11 mouse cellular contexts compared by ENCODE assay signal in the genomic region with DNA sequence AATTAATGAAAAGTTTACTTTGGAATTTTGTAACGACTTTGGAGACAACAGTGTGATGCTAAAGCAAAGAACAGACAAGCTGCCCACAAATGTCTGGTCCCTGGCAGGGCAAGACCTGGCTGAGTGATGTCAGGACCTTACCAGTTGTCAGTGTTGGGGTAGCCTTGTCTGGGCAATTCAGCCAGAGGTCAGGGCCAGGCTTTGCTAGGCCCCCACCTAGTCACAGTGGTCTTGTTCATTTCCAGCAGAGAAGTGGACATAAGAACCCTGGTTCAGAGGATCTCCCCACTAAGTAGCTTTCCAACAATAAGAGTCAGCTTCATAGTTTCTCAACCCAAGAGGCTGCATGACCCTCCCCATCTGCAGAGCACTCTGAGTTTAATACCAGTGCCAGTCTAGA. TPM values are rescaled to one million over a fixed set of nuclear protein-coding genes. Genes with fewer than 3 reads are reported as not detected.
A peak's percentile ranks its signal among the peaks of the same experiment; 100 is the strongest.
DNase-seq lines count a peak whose midpoint lies in the region; ATAC-seq and TF ChIP-seq lines count a peak whose summit lies in the region.
"Had no signal": no experiment of that assay in that cellular context is flagged by ENCODE, and none has a peak within 500 bp of the region (broad histone marks: within the 10 kb centered on the region; RNA-seq: fewer than 3 reads in every experiment).

No protein-coding gene starts in this region.

- H3K79me2 ChIP-seq in myocyte (ENCODE audit: control insufficient read depth, insufficient read depth) = peaks cover 18% of the 10 kb centered on the region

- TF ChIP-seq CTCF in lung, postnatal 0 days (IDR thresholded peaks at IDR 0.05) = no peak
- no peak for TF ChIP-seq CTCF in intestine, postnatal 0 days (IDR thresholded peaks at IDR 0.05; ENCODE audit: low read depth)

- H3K9me3 ChIP-seq in heart, embryonic 12.5 days (replicated peaks) = no peaks in the 10 kb centered on the region
- H3K9me3 ChIP-seq in lung, embryonic 15.5 days = no peaks in the 10 kb centered on the region
- H3K9me3 ChIP-seq in lung, postnatal 0 days (ENCODE audit: low read length) = no peaks in the 10 kb centered on the region
- no peaks in the 10 kb centered on the region for H3K9me3 ChIP-seq in intestine, postnatal 0 days (ENCODE audit: control insufficient read depth)

- no peak for TF ChIP-seq POLR2A in myocyte (IDR thresholded peaks at IDR 0.05; ENCODE audit: insufficient read length, low read depth)

- ATAC-seq in heart, embryonic 12.5 days (ENCODE audit: insufficient number of reproducible peaks, low FRiP score) = no peak
- no peak for ATAC-seq in lung, embryonic 15.5 days (ENCODE audit: borderline replicate concordance, extremely low read depth, low FRiP score, low TSS enrichment)
- no peak for ATAC-seq in lung, postnatal 0 days
- no peak for ATAC-seq in intestine, postnatal 0 days

- no peaks in the 10 kb centered on the region for H3K27me3 ChIP-seq in heart, embryonic 12.5 days (replicated peaks)
- H3K27me3 ChIP-seq in lung, embryonic 15.5 days = no peaks in the 10 kb centered on the region
- H3K27me3 ChIP-seq in lung, postnatal 0 days (replicated peaks; ENCODE audit: insufficient read depth, low read length) = no peaks in the 10 kb centered on the region
- no peaks in the 10 kb centered on the region for H3K27me3 ChIP-seq in intestine, postnatal 0 days (replicated peaks; ENCODE audit: control insufficient read depth, insufficient read depth, low read length)
- no peaks in the 10 kb centered on the region for H3K27me3 ChIP-seq in myocyte (ENCODE audit: control insufficient read depth, insufficient read depth, insufficient read length)

- H3ac ChIP-seq in myocyte (ENCODE audit: control insufficient read depth, insufficient read length) = peak overlapping the region; percentile 16

- 0 out of 2 replicates have a peak, but pooled peaks cover 3% of the 10 kb centered on the region for H3K36me3 ChIP-seq in heart, embryonic 12.5 days
- H3K36me3 ChIP-seq in lung, embryonic 15.5 days = no peaks in the 10 kb centered on the region
- H3K36me3 ChIP-seq in lung, postnatal 0 days (ENCODE audit: insufficient read depth, low read length) = no peaks in the 10 kb centered on the region
- peaks cover 12% of the 10 kb centered on the region; the same call in 1 of the 2 replicates for H3K36me3 ChIP-seq in intestine, postnatal 0 days (ENCODE audit: control insufficient read depth, insufficient read depth)
- H3K36me3 ChIP-seq in myocyte (ENCODE audit: control insufficient read depth, insufficient read depth) = no peaks in the 10 kb centered on the region

- peaks cover 42% of the 10 kb centered on the region for H3K4me1 ChIP-seq in heart, embryonic 12.5 days (replicated peaks)
- peaks cover 34% of the 10 kb centered on the region for H3K4me1 ChIP-seq in lung, embryonic 15.5 days
- peaks cover 26% of the 10 kb centered on the region for H3K4me1 ChIP-seq in lung, postnatal 0 days (ENCODE audit: insufficient read depth, low read depth, low read length)
- peaks cover 25% of the 10 kb centered on the region for H3K4me1 ChIP-seq in intestine, postnatal 0 days (replicated peaks; ENCODE audit: control insufficient read depth, insufficient read depth, low read length)

- H3K27ac ChIP-seq in heart, embryonic 12.5 days (ENCODE audit: poor library complexity, severe bottlenecking) = no peak overlapping the region
- H3K27ac ChIP-seq in lung, embryonic 15.5 days = peak overlapping the region; percentile 83; the same call in 1 of the 2 replicates
- no peak overlapping the region for H3K27ac ChIP-seq in lung, postnatal 0 days (ENCODE audit: low read length)
- H3K27ac ChIP-seq in intestine, postnatal 0 days (ENCODE audit: low read depth, low read length) = no peak overlapping the region

- WGBS in heart, embryonic 12.5 days = 87% methylated on average over 1 of the region's 1 CpGs
- 65% methylated on average over 1 of the region's 1 CpGs for WGBS in lung, embryonic 15.5 days
- WGBS in lung, postnatal 0 days = 64% methylated on average over 1 of the region's 1 CpGs
- 66% methylated on average over 1 of the region's 1 CpGs for WGBS in intestine, postnatal 0 days

- TF ChIP-seq EP300 in lung, postnatal 0 days (IDR thresholded peaks at IDR 0.05) = no peak

- intact Hi-C loops in heart, postnatal 14 days (cut with DNase I) = loop anchor here (10.0 kb wide), 1 partner anchor 56 kb away; no protein-coding TSS in a partner anchor

- peak overlapping the region; percentile 66 for H3K4me3 ChIP-seq in heart, embryonic 12.5 days
- H3K4me3 ChIP-seq in lung, embryonic 15.5 days = peak overlapping the region; percentile 53; the same call in 1 of the 2 replicates
- no peak overlapping the region for H3K4me3 ChIP-seq in lung, postnatal 0 days (ENCODE audit: low read depth, low read length)
- no peak overlapping the region for H3K4me3 ChIP-seq in intestine, postnatal 0 days (ENCODE audit: low read depth, low read length)
- peak overlapping the region; percentile 53 for H3K4me3 ChIP-seq in myocyte

- no peak for DNase-seq in heart, postnatal 14 days
- DNase-seq in lung, postnatal 0 days (ENCODE audit: low spot score) = no peak
- DNase-seq in thymus, postnatal 0 days (ENCODE audit: low spot score) = no peak
- DNase-seq in urinary bladder, postnatal 14 days (ENCODE audit: low spot score) = no peak
- DNase-seq: gastrocnemius, postnatal 10 days; kidney, postnatal 4 days had no signal

- H3K4me2 ChIP-seq in heart, embryonic 12.5 days = peak overlapping the region; percentile 91
- 0 out of 2 replicates have a peak overlapping the region, but pooled peaks have one; percentile 89 for H3K4me2 ChIP-seq in lung, embryonic 15.5 days
- no peak overlapping the region for H3K4me2 ChIP-seq in lung, postnatal 0 days (replicated peaks; ENCODE audit: low read depth, low read length)
- H3K4me2 ChIP-seq in intestine, postnatal 0 days (replicated peaks; ENCODE audit: low read depth) = peak overlapping the region; percentile 94
- H3K4me2 ChIP-seq in myocyte (ENCODE audit: low read depth) = peak overlapping the region; percentile 85

- H3K9ac ChIP-seq in heart, embryonic 12.5 days = peak overlapping the region; percentile 90
- H3K9ac ChIP-seq in lung, embryonic 15.5 days = 0 out of 2 replicates have a peak overlapping the region, but pooled peaks have one; percentile 58
- H3K9ac ChIP-seq in lung, postnatal 0 days (replicated peaks; ENCODE audit: low read depth) = no peak overlapping the region
- H3K9ac ChIP-seq in intestine, postnatal 0 days (ENCODE audit: low read depth, low read length) = no peak overlapping the region

TF ChIP-seq in myocyte, 11 proteins besides CTCF, POLR2A, EP300 and RAD21 (continues in another document):
- TF ChIP-seq TCF3 (IDR thresholded peaks at IDR 0.05; ENCODE audit: insufficient read length, low read depth) (no peak), SRF (IDR thresholded peaks at IDR 0.05; ENCODE audit: control insufficient read depth, insufficient read length, low read depth) (no peak)

RNA-seq across cellular contexts. Expression of a gene that starts 4.7 kb away (rescaled TPM):
- 12.9 and 16.2 TPM in 2 replicates for polyA plus RNA-seq in heart, embryonic 12.5 days (2016; fragmentation: Nextera tagmentation; extraction: Ambion mirVana)
- total RNA-seq in heart, postnatal 14 days (2021) = 1 to 10 TPM; 1.2 to 1.5 TPM
- 59.7 and 62.6 TPM in 2 replicates for polyA plus RNA-seq in lung, embryonic 15.5 days (2015; fragmentation: Nextera tagmentation; extraction: Ambion mirVana)
- polyA plus RNA-seq in lung, postnatal 0 days (2015; fragmentation: Nextera tagmentation; extraction: Ambion mirVana) = 93.6 and 98.7 TPM in 2 replicates
- polyA plus RNA-seq in intestine, postnatal 0 days (2015; fragmentation: Nextera tagmentation; extraction: Ambion mirVana) = 47.6 and 52.7 TPM in 2 replicates
- polyA plus RNA-seq in myocyte (2012; fragmentation: generic; extraction: Trizol) = 54.5 TPM
- polyA plus RNA-seq in thymus, postnatal 0 days (2015; fragmentation: Nextera tagmentation; extraction: Ambion mirVana) = 19.7 and 20.6 TPM in 2 replicates

RNA-seq across cellular contexts. Expression of a gene that starts 6.5 kb away (rescaled TPM):
- 1.3 and 1.4 TPM in 2 replicates for polyA plus RNA-seq in heart, embryonic 12.5 days (2016; fragmentation: Nextera tagmentation; extraction: Ambion mirVana)
- total RNA-seq in heart, postnatal 14 days (2021) = not detected
- polyA plus RNA-seq in lung, embryonic 15.5 days (2015; fragmentation: Nextera tagmentation; extraction: Ambion mirVana) = 1.1 and 1.3 TPM in 2 replicates
- 0.97 and 1.0 TPM in 2 replicates for polyA plus RNA-seq in lung, postnatal 0 days (2015; fragmentation: Nextera tagmentation; extraction: Ambion mirVana)
- 2.7 and 3.4 TPM in 2 replicates for polyA plus RNA-seq in intestine, postnatal 0 days (2015; fragmentation: Nextera tagmentation; extraction: Ambion mirVana)
- polyA plus RNA-seq in myocyte (2012; fragmentation: generic; extraction: Trizol) = 0.10 TPM
- 1.1 and 1.8 TPM in 2 replicates for polyA plus RNA-seq in thymus, postnatal 0 days (2015; fragmentation: Nextera tagmentation; extraction: Ambion mirVana)
- total RNA-seq: gastrocnemius, postnatal 10 days; left cerebral cortex, postnatal 10 days had no signal

RNA-seq across cellular contexts. Expression of a gene that starts 8.2 kb away (rescaled TPM):
- 56.4 and 59.3 TPM in 2 replicates for polyA plus RNA-seq in heart, embryonic 12.5 days (2016; fragmentation: Nextera tagmentation; extraction: Ambion mirVana)
- 10 to 100 TPM; 43.4 to 44.3 TPM for total RNA-seq in heart, postnatal 14 days (2021)
- 71.8 and 71.9 TPM in 2 replicates for polyA plus RNA-seq in lung, embryonic 15.5 days (2015; fragmentation: Nextera tagmentation; extraction: Ambion mirVana)
- polyA plus RNA-seq in lung, postnatal 0 days (2015; fragmentation: Nextera tagmentation; extraction: Ambion mirVana) = 26.6 and 32.0 TPM in 2 replicates
- 24.7 and 27.8 TPM in 2 replicates for polyA plus RNA-seq in intestine, postnatal 0 days (2015; fragmentation: Nextera tagmentation; extraction: Ambion mirVana)
- polyA plus RNA-seq in myocyte (2012; fragmentation: generic; extraction: Trizol) = 44.5 TPM
- 63.0 and 67.4 TPM in 2 replicates for polyA plus RNA-seq in thymus, postnatal 0 days (2015; fragmentation: Nextera tagmentation; extraction: Ambion mirVana)

RNA-seq across cellular contexts. Expression of a gene that starts 26.4 kb away (rescaled TPM):
- polyA plus RNA-seq in heart, embryonic 12.5 days (2016; fragmentation: Nextera tagmentation; extraction: Ambion mirVana) = 2.5 and 3.5 TPM in 2 replicates
- 1 to 10 TPM; 2.6 to 3.6 TPM for total RNA-seq in heart, postnatal 14 days (2021)
- 5.8 and 6.9 TPM in 2 replicates for polyA plus RNA-seq in lung, embryonic 15.5 days (2015; fragmentation: Nextera tagmentation; extraction: Ambion mirVana)
- 6.8 and 7.4 TPM in 2 replicates for polyA plus RNA-seq in lung, postnatal 0 days (2015; fragmentation: Nextera tagmentation; extraction: Ambion mirVana)
- 3.2 and 3.7 TPM in 2 replicates for polyA plus RNA-seq in intestine, postnatal 0 days (2015; fragmentation: Nextera tagmentation; extraction: Ambion mirVana)
- 1.1 TPM for polyA plus RNA-seq in myocyte (2012; fragmentation: generic; extraction: Trizol)
- 2.5 and 2.9 TPM in 2 replicates for polyA plus RNA-seq in thymus, postnatal 0 days (2015; fragmentation: Nextera tagmentation; extraction: Ambion mirVana)

RNA-seq across cellular contexts. Expression of a gene that starts 26.6 kb away (rescaled TPM):
- polyA plus RNA-seq in heart, embryonic 12.5 days (2016; fragmentation: Nextera tagmentation; extraction: Ambion mirVana) = 74.1 and 78.2 TPM in 2 replicates
- 100 to 1,000 TPM; 101 to 104 TPM for total RNA-seq in heart, postnatal 14 days (2021)
- 99.9 and 102 TPM in 2 replicates for polyA plus RNA-seq in lung, embryonic 15.5 days (2015; fragmentation: Nextera tagmentation; extraction: Ambion mirVana)
- polyA plus RNA-seq in lung, postnatal 0 days (2015; fragmentation: Nextera tagmentation; extraction: Ambion mirVana) = 121 and 126 TPM in 2 replicates
- polyA plus RNA-seq in intestine, postnatal 0 days (2015; fragmentation: Nextera tagmentation; extraction: Ambion mirVana) = 71.8 and 72.3 TPM in 2 replicates
- 215 TPM for polyA plus RNA-seq in myocyte (2012; fragmentation: generic; extraction: Trizol)
- polyA plus RNA-seq in thymus, postnatal 0 days (2015; fragmentation: Nextera tagmentation; extraction: Ambion mirVana) = 58.8 and 66.5 TPM in 2 replicates

Comparison
In these comparisons a context has a peak if more than half of its experiments do, and no peak if none do; other contexts are left out.
1. H3K4me3 ChIP-seq: peak in heart, embryonic 12.5 days (single experiment), lung, embryonic 15.5 days (single experiment) and myocyte (single experiment); none in lung, postnatal 0 days (single experiment) and intestine, postnatal 0 days (single experiment).
2. H3K9ac ChIP-seq: peak in heart, embryonic 12.5 days (single experiment) and lung, embryonic 15.5 days (single experiment); none in lung, postnatal 0 days (single experiment) and intestine, postnatal 0 days (single experiment).